Mouse (Mus musculus) kidney, embryonic 14.5 days (tissue): Measurements from ENCODE around the gene Ncor2. TPM values are rescaled to one million over a fixed set of nuclear protein-coding genes. Genes with fewer than 3 reads are reported as not detected.
"Not testable (repeated sequence)": the region's sequence is repeated elsewhere in the genome, so short reads cannot be mapped to it uniquely, and the experiment has no call there.

Source experiments
- ATAC-seq: fragments of 200-750 bp; cut with Nextera tagmentation; 2 replicates; pipeline ENCODE4 v1.8.0; 2017; ENCODE audit warnings: moderate number of reproducible peaks, mild to moderate bottlenecking, moderate TSS enrichment, moderate library complexity; ENCODE audit not compliant: low FRiP score, low TSS enrichment
- H3K27ac ChIP-seq: fragments of 300-500 bp; sonication (generic); 2 replicates; pipeline ENCODE4 v1.5.1; 2014; ENCODE audit warnings: low read depth, mild to moderate bottlenecking, low read length, moderate library complexity, mixed read lengths
- H3K27me3 ChIP-seq: fragments of 300-500 bp; sonication (generic); 2 replicates; pipeline ENCODE4 v1.6.1; 2014; ENCODE audit warnings: mild to moderate bottlenecking, low read length; ENCODE audit not compliant: control insufficient read depth, insufficient read depth
- H3K36me3 ChIP-seq: fragments of 300-500 bp; sonication (generic); 2 replicates; pipeline ENCODE4 v1.6.1; 2014; ENCODE audit warnings: low read length, mixed read lengths; ENCODE audit not compliant: control insufficient read depth, insufficient read depth
- H3K4me1 ChIP-seq: fragments of 300-500 bp; sonication (generic); 2 replicates; pipeline ENCODE4 v1.6.1; 2014; ENCODE audit warnings: low read length, mixed read lengths; ENCODE audit not compliant: control insufficient read depth, insufficient read depth
- H3K4me2 ChIP-seq: fragments of 300-500 bp; sonication (generic); replicated peaks from 2 replicates; pipeline ENCODE4 v1.6.1; 2014; ENCODE audit warnings: low read depth, mild to moderate bottlenecking, low read length
- H3K4me3 ChIP-seq: fragments of 300-500 bp; sonication (generic); 2 replicates; pipeline ENCODE4 v1.5.1; 2014; ENCODE audit warnings: mild to moderate bottlenecking, low read length
- H3K9ac ChIP-seq: fragments of 300-500 bp; sonication (generic); 2 replicates; pipeline ENCODE4 v1.6.1; 2014; ENCODE audit warnings: low read depth, mild to moderate bottlenecking, low read length, moderate library complexity
- H3K9me3 ChIP-seq: fragments of 300-500 bp; sonication (generic); 2 replicates; pipeline ENCODE4 v1.6.1; 2016; ENCODE audit warnings: low read length; ENCODE audit not compliant: control insufficient read depth
- WGBS: fragments of 180-500 bp; shearing (Covaris S2); extraction: QIAGEN DNeasy Blood & Tissue Kit; methylation state at CpG from one replicate; pipeline ENCODE4 v1.1.7; 2014; 5-methylcytosine and 5-hydroxymethylcytosine counted together
- polyA plus RNA-seq: library from polyadenylated mRNA; unstranded; fragments of >200 nt; fragmentation: Nextera tagmentation; extraction: Ambion mirVana; gene quantifications from 2 replicates; pipeline ENCODE4 v1.2.1, GENCODE M21; 2014

The Ncor2 gene
- polyA plus RNA-seq, 1 experiment from 2014 or later: 34.6 TPM

- H3K4me1 ChIP-seq, H3K9ac ChIP-seq, H3K36me3 ChIP-seq, H3K27ac ChIP-seq, H3K4me2 ChIP-seq, H3K9me3 ChIP-seq, ATAC-seq, H3K4me3 ChIP-seq, H3K27me3 ChIP-seq: not testable (repeated sequence)
- 26% methylated on average over 2 of the region's 2 CpGs for WGBS
Observed at GRCm38 (mm10) chr5:125197325-125197724, 18.3 kb upstream of the Ncor2 start.

- 76% methylated on average over 13 of the region's 13 CpGs for WGBS
- H3K4me3 ChIP-seq: no peak overlapping the region
- no peaks in the 10 kb centered on the region for H3K9me3 ChIP-seq
- H3K4me2 ChIP-seq: no peak overlapping the region
- H3K27me3 ChIP-seq: no peaks in the 10 kb centered on the region
- H3K27ac ChIP-seq: no peak overlapping the region
- H3K36me3 ChIP-seq: no peaks in the 10 kb centered on the region
- no peak overlapping the region for H3K9ac ChIP-seq
- no peak for ATAC-seq
- no peaks in the 10 kb centered on the region for H3K4me1 ChIP-seq
Observed at GRCm38 (mm10) chr5:125196054-125196453, 17.0 kb upstream of the Ncor2 start.

- H3K4me2 ChIP-seq: no peak overlapping the region
- no peaks in the 10 kb centered on the region for H3K27me3 ChIP-seq
- no peak overlapping the region for H3K27ac ChIP-seq
- no peak overlapping the region for H3K4me3 ChIP-seq
- ATAC-seq: no peak
- no peaks in the 10 kb centered on the region for H3K9me3 ChIP-seq
- no peak overlapping the region for H3K9ac ChIP-seq
- H3K4me1 ChIP-seq: no peaks in the 10 kb centered on the region
- H3K36me3 ChIP-seq: no peaks in the 10 kb centered on the region
- 40% methylated on average over 3 of the region's 3 CpGs for WGBS
Observed at GRCm38 (mm10) chr5:125195142-125195541, 16.1 kb upstream of the Ncor2 start.

GRCm38 (mm10) chr5:125193478-125194439 lies 14.7 kb upstream of the Ncor2 start:
- Histone ChIP-seq H3K9me3 (no peaks in the 10 kb centered on the region), H3K9ac (no peak overlapping the region), H3K4me2 (no peak overlapping the region), H3K4me3 (no peak overlapping the region), H3K27ac (no peak overlapping the region), H3K27me3 (no peaks in the 10 kb centered on the region), H3K36me3 (no peaks in the 10 kb centered on the region), H3K4me1 (0 out of 2 replicates have a peak, but pooled peaks cover 2% of the 10 kb centered on the region)
- 56% methylated on average over 25 of the region's 25 CpGs for WGBS
- ATAC-seq: no peak

GRCm38 (mm10) chr5:125191608-125192007 lies 12.6 kb upstream of the Ncor2 start:
- Histone ChIP-seq H3K27ac (no peak overlapping the region), H3K4me1 (0 out of 2 replicates have a peak, but pooled peaks cover 3% of the 10 kb centered on the region), H3K4me2 (no peak overlapping the region), H3K4me3 (no peak overlapping the region), H3K9ac (no peak overlapping the region), H3K27me3 (no peaks in the 10 kb centered on the region), H3K36me3 (no peaks in the 10 kb centered on the region), H3K9me3 (no peaks in the 10 kb centered on the region)
- WGBS: 52% methylated on average over 9 of the region's 9 CpGs
- ATAC-seq: no peak

- no peaks in the 10 kb centered on the region for H3K9me3 ChIP-seq
- no peak overlapping the region for H3K27ac ChIP-seq
- peaks cover 4% of the 10 kb centered on the region; the same call in 1 of the 2 replicates for H3K4me1 ChIP-seq
- H3K4me3 ChIP-seq: no peak overlapping the region
- 0 out of 2 replicates have a peak, but pooled peaks have one; percentile 4 for ATAC-seq
- H3K27me3 ChIP-seq: no peaks in the 10 kb centered on the region
- 79% methylated on average over 7 of the region's 7 CpGs for WGBS
- H3K9ac ChIP-seq: no peak overlapping the region
- H3K36me3 ChIP-seq: no peaks in the 10 kb centered on the region
- no peak overlapping the region for H3K4me2 ChIP-seq
Observed at GRCm38 (mm10) chr5:125190105-125190813, 11.2 kb upstream of the Ncor2 start.

- H3K9me3 ChIP-seq: no peaks in the 10 kb centered on the region
- H3K4me1 ChIP-seq: peaks cover 10% of the 10 kb centered on the region; the same call in 1 of the 2 replicates
- no peaks in the 10 kb centered on the region for H3K36me3 ChIP-seq
- no peak overlapping the region for H3K27ac ChIP-seq
- no peak overlapping the region for H3K4me3 ChIP-seq
- ATAC-seq: peak; percentile 61
- H3K9ac ChIP-seq: no peak overlapping the region
- 43% methylated on average over 11 of the region's 11 CpGs for WGBS
- no peak overlapping the region for H3K4me2 ChIP-seq
- H3K27me3 ChIP-seq: no peaks in the 10 kb centered on the region
Observed at GRCm38 (mm10) chr5:125189625-125190024, 10.6 kb upstream of the Ncor2 start.

- Histone ChIP-seq H3K27ac (no peak overlapping the region), H3K9ac (no peak overlapping the region), H3K4me1 (peaks cover 14% of the 10 kb centered on the region; the same call in 1 of the 2 replicates), H3K4me3 (no peak overlapping the region), H3K9me3 (no peaks in the 10 kb centered on the region), H3K27me3 (no peaks in the 10 kb centered on the region), H3K4me2 (no peak overlapping the region), H3K36me3 (no peaks in the 10 kb centered on the region)
- WGBS: 34% methylated on average over 12 of the region's 12 CpGs
- ATAC-seq: no peak
Observed at GRCm38 (mm10) chr5:125188812-125189598, 10.0 kb upstream of the Ncor2 start.
